Mouse (Mus musculus) liver, adult 2 months (tissue): Measurements from ENCODE around the gene Ptprc.

Experiments
- CTCF ChIP-seq: fragments of 200-500 bp; IDR thresholded peaks from 2 replicates; pipeline ENCODE4 v1.5.1; 2011; ENCODE audit warnings: low read depth, low read length, control low read depth
- POLR2A ChIP-seq: fragments of 200-500 bp; IDR thresholded peaks from 2 replicates; pipeline ENCODE4 v1.6.1; 2011; ENCODE audit warnings: low read length, control low read depth; ENCODE audit not compliant: insufficient read depth; ENCODE audit errors: extremely low read depth

- TF ChIP-seq CTCF: no peak
- TF ChIP-seq POLR2A: no peak
Measured at GRCm38 (mm10) chr1:138145148-138145547, 30.4 kb downstream of the Ptprc start.
